Mouse (Mus musculus) mature B cell (primary cell): ENCODE results near the gene Dgkd.

Source experiments
- in situ Hi-C: fragments of 300-500 bp; cut with MboI; formaldehyde crosslinking; loops from 2 replicates; pipeline ENCODE4 v1.14.3; 2019

Dgkd gene

DNA sequence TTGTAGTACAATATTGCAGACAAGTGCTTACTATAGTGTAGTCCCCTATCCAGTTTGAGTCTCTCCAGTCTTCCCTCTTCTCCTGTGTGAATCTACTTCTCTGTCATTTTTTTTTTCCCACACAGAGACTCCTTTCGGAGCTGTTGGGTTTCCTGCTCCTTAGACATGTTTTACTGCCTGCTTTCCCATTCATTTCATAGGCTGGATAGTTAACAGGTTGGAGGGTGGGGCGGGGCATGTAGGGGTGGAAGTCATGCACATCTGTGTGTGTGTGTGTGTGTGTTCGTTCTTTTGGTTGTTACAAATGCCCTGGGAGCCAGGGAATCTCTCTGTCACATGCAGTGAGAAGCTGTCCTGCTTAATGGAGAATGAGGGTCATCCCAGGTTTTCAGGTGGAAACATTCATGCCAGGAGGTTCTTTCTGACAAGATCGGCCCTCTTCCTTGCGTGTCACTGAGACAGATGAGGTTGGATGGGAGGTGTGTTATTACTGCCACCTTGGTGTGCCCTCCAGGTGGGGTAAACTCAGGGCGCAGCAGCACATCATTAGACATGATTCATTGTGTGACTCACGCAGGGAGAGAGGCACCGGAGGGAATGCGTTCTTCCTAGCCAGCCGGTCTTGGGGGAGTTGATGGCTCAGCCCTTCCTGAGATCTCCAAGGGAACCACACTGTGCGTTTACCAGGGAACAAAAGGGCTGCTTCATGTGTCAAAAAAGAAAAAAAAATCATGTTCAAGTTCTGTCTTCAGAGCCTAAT lies 4.7 kb upstream of the Dgkd start:
- in situ Hi-C loops: no loop called here

DNA sequence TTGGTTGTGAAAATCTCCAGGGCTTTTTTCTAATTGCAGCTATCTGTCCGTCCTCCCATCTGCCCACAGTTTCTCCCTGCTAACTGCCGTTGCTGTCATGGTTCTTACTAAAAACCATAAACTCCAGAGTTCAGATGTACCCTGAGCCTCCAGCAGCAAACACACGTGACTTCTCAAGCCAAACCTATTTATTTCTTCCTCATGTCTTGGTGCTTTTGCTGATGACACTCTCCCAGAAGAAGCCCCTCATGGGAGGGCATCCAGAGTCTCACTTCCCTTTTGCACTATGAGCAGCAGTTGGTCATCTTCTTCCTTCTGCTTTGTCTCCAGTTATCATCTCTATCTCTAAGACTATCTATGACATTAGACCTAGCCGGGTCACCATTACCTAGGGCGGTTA lies 3.8 kb upstream of the Dgkd start:
- in situ Hi-C loops: no loop called here

DNA sequence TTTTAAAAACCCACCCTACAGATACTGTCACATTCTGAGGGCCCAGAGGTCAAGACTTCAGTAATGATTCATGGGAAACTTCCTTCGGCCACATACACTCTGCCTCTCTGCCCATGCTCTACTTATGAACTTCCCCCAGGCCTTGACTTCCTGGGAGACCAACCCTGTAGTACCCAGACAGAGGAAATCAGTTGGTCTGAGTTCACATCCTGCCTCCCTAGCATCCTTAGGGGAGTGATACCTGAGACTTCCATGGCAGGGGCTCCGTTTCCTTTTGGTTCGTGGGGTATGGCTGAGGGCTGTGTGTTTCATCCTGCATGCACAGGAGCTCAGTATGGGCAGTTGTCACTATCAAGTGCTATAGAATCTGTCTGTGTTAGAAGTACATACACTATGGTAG lies 1.7 kb upstream of the Dgkd start:
- in situ Hi-C loops: no loop called here

DNA sequence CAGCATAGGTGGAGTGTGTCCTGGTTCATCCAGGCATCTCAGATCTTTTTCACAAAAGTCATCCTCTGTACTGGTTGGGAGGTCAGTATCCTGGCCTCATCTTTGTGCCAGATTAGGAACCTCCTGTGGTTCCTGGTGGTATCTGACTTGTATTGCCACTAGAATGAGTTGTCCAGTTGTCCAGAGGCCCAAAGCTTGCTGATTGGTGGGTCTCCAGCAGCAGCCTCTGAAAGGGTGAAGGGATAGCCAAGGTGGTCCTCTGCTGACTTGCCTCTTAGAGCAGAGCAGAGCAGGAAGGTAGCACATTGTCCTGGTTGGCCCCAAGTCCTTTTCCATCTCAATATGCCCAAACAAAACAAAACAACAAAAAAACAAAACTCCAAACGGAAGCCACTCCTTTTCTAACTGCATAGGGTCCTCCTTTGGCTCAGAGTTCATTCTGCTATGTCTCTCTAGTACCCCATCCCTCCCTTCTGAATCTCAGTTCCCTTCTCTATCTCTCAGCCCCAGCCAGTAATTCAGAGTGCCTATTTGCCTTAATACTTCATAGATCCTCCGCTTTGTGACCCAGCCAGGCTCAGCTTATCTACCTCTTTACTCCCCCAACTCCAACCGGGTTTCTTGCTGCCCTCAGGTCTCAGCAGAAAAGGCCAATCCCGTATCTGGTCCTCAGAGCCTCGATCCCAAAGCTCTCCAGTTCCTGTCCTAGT lies 851 bp upstream of the Dgkd start:
- in situ Hi-C loops: no loop called here

DNA sequence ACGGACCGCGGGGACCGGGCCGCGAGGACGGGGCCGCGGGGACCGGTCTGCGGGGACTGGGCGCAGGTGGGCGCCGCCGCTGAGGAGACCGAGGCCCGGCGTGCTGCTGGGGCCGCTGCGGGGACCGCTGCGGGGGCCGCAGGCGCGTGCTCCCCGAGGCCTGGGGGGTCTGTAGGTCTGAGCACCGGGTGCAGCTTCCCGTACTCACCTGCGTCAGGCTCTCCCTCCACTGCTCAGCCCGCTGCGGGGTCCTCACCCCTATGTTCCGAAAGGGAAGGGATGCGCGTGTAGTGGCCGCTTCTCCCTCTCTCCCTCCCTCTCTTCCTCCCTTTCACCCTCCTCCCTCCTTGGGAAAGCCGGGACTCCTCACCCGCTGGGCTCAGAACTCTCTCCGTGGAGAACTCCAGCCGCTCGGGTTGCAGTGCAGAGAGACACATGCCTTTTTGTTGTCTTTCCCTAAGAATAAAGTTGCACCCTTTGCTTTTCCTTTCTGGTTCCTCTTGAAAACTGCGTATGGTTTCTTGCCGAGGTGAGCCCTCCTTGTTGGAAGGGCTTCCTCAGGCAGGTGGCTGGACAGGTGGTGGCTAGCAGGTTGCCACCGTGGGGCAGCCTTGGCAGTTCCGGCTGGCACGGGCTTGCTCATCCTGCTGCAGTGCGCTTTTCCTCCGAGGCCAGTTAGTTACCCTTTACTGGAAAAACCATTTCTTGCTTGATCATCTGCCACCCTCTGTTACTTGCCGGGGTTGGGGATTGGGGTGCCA lies 694 bp downstream of the Dgkd start:
- in situ Hi-C loops: no loop called here

GRCm38 (mm10) chr1:87854411-87854810 lies 1.3 kb downstream of the Dgkd start:
- in situ Hi-C loops: no loop called here

- in situ Hi-C loops: no loop called here
These were observed 1.8 kb downstream of the Dgkd start for GRCm38 (mm10) chr1:87854851-87855251.

DNA sequence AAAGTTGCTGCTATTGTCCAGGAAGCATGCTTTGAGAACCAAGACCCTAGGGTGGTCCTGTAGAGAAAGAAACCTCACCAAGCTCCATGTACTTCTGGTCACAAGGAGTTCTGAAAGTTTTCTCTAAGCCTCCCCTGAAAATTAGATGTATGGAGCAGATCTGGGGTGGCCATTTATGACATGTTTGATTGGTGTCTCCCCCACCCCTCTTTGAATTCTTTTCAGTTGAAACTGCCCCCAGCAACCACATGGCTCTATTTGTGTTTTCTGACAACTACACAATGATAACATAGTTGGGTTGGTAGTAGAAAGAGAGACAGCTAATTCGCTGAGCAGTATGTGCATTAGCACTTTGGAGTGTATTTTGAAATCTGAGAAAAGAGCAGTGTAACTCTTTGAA lies 2.4 kb downstream of the Dgkd start:
- in situ Hi-C loops: no loop called here

- in situ Hi-C loops: no loop called here
These were observed 3.7 kb downstream of the Dgkd start for GRCm38 (mm10) chr1:87856823-87857222.

DNA sequence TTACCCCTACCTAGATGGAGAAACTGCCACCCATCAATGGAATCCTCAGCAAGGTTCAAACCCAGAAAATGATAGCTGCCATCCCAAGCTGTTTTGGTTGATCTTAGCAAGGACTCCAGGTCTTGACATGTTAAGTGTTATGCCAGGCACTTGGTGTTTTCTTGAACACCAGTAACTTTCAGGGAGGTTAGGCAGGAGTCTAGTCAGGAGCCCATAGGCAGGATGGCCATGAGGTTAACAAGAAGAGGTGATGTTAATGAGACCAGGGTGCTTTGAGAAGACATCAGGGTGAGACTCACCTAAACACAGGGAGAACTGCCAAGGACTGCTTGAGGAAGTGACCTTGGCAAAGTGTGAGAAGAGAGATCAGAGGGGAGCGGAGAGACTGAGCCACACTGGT lies 4.9 kb downstream of the Dgkd start:
- in situ Hi-C loops: no loop called here

- in situ Hi-C loops: no loop called here
These were observed 5.4 kb downstream of the Dgkd start for GRCm38 (mm10) chr1:87858529-87858928.

DNA sequence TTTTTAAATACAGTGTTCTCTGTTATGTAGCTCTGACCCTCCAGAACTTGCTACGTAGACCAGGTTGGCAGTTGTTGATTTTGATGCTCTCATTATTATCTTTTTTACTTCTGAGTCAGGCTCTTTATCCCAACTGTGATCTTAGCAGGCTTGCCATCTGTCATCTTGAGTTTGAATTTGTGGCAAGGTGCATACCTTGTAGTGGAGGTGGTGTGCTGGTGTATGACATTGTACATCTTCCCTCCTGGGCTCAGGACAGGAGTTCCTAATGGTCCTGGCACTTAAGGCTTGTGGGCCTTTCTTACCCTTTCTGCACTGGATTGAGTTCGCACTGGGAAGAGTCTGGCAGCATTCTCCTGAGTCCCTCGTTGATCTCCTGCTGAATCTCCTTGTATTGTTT lies 10.5 kb downstream of the Dgkd start:
- in situ Hi-C loops: no loop called here

DNA sequence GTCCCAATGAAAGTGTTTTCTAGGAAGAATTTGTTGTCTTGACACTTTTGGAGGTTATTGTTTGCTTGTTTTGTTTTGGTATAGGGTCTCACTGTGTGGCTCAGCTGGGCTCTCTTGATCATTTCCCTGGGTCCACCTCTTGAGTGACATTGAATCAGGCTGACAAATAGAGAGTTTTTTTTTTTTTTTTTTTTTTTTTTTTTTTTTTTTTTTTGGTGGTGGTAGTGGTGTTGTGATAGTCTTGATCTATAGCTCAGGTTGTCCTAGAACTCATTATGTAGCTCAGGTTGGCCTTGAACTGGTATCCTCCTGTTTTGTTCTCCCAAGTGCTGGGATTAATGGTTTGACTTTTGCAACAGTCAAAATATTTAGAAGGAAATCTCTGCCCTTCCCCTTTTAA lies 11.8 kb downstream of the Dgkd start:
- in situ Hi-C loops: no loop called here

- in situ Hi-C loops: no loop called here
These were observed 13.6 kb downstream of the Dgkd start for GRCm38 (mm10) chr1:87866672-87867071.

DNA sequence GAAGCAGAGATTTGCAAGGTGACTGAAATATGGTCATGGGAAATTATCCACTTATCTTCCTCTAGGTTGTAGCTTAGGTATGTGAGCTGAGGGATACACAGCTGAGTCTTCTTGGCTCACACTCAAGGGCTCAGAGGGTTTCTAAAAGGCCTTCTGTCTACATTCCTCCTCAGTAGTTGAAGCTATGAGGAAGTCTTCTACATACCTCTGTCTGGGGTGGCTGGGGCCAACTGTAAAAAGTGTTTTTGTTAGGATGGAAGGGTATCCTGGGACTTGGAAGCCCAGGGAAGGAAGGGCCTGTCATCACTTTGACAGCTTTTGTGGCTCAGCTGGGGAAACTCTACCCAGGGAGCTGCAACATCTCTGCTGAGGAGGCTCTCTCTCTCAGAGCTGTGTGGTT lies 18.5 kb downstream of the Dgkd start:
- in situ Hi-C loops: no loop called here

- in situ Hi-C loops: no loop called here
These were observed 20.0 kb downstream of the Dgkd start for GRCm38 (mm10) chr1:87873081-87873480.

GRCm38 (mm10) chr1:87876065-87876464 lies 23.0 kb downstream of the Dgkd start:
- in situ Hi-C loops: no loop called here

- in situ Hi-C loops: no loop called here
These were observed 24.6 kb downstream of the Dgkd start for GRCm38 (mm10) chr1:87877552-87878283.

DNA sequence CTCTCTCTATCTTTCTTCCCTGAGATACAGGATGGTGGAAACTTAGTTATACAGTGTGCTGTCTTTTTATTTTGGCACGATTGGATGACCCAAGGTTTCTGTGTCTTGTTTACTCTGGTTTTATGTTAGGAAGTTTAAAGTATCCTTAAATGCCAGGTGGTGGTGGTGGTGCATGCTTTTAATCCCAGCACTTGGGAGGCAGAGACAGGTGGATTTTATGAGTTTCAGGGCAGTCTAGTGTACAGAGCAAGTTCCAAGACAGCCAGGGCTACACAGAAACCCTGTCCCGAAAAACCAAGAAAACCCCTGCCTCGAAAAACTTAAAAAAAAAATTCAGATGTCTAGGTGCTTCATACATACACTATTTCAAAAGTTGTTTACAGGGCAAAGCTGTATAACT lies 25.9 kb downstream of the Dgkd start:
- in situ Hi-C loops: no loop called here

DNA sequence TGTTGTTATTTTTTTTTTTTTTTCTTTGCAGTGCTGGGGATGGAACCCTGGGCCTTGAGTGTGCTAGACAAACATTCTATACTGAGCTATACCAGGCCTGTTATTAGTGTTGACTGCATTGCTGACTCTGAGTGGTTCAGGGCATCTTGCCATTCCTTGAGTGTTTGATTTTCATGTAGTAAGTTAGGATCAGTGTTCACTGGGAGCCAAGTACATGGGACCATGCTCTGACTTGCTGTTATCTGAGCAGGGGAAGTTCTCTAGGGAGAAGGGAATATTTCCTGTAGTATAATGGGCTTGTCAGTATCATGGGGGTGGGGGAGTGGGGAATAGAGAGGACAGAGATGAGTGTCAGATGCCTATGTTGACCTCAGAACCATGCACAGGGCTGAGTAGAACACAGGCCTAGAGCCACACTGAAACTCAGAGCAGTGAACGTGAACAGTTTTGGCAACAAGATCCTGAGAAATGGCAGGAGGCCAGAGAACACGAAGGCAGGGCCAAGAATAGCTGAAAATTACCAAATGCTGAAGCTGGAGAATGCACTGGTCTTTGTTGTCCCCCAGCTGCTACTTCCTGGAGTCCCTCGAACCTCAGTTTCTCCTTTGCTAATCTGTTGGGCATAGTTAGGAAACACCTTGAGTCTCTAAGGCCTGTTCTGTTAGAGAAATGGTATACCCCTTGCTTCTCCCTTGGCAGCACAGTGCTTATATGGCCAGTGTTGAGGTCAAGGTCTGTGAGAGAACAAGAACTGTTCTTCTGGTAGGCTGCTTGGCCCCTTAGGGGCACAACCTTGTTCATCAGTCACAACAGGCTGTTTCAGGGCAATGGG lies 26.6 kb downstream of the Dgkd start:
- in situ Hi-C loops: no loop called here

DNA sequence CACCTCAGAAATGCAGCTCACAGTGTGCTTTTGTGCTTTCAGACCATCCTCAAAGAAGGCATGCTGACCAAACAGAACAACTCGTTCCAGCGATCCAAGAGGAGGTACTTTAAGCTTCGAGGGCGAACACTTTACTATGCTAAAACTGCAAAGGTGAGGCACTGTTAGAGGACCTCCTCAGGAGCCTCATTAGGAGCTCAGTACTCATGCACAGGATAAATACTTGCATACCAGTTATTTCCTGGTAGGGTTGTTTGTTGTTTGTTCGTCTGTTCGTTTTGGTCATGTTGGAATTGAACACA lies 27.2 kb downstream of the Dgkd start:
- in situ Hi-C loops: no loop called here

DNA sequence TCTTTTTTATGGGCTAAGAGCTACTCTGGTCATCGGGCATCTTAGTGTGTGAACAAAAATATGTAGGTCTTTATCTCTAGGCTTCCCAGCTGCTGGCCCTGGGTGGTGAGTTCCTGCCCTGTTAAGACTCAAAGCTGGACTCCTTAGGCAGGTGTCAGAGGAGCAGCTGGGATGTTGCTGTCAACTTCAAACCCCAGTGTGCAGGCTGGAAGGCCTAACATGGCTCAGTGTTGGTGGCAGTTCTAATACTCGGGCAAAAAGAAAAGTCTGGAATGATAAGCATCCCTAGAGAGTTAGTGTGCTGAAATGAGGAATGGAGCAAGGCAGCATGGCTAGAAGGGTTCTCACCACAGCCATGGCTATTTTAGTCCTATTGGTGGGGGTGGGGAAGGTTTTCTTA lies 27.8 kb downstream of the Dgkd start:
- in situ Hi-C loops: no loop called here
